Mouse (Mus musculus): ENCODE data around the gene Parva.

DNA sequence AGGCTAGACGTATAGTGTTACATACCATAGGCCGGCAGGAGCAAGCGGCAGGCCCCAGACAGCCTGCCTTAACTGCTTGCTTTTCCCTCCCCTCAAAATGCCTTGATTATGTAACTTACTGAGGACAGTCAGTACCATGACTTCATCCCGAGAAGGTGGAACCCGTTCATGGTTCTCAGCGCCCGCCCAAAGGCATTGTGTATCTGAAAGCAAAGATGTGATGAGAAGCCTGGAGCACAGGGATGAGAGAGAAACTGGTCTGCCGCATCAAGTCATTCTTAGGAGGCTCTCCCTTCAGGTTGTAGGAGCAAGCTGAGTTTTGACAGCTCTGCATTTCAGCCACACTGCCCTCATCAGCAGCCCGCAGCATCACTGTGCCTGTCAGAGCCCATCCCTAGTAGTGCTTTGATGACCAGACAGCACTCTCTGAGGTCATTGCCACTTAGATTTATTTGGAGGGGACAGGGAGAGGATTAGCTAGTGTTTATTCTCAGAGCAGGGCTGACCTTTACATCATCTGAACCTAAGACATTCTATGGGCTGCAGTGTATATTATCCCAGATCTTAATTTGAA lies 45.5 kb downstream of the Parva start:
- TF ChIP-seq CTCF (IDR thresholded peaks at IDR 0.05; ENCODE audit: insufficient read depth, low read depth, low read length) (no peak), POLR2A (IDR thresholded peaks at IDR 0.05; ENCODE audit: insufficient read depth, low read depth, low read length) (no peak)
